Mouse (Mus musculus): Measurements from ENCODE around the gene Dnali1.

- TF ChIP-seq GATA1 (IDR thresholded peaks at IDR 0.05; ENCODE audit: borderline replicate concordance, low read length) (no peak), CTCF (IDR thresholded peaks at IDR 0.05; ENCODE audit: low read depth, low read length) (no peak)
Measured at GRCm38 (mm10) chr4:125058033-125058432, 7.5 kb downstream of the Dnali1 start.
